Mouse (Mus musculus) liver, embryonic 13.5 days (tissue): ENCODE measurements around the gene Ntng2. TPM values are rescaled to one million over a fixed set of nuclear protein-coding genes. Genes with fewer than 3 reads are reported as not detected.

ENCODE experiments used
- ATAC-seq: fragments of 200-750 bp; cut with Nextera tagmentation; 2 replicates; pipeline ENCODE4 v1.8.0; 2017; ENCODE audit warnings: low read depth, mild to moderate bottlenecking, moderate number of reproducible peaks, moderate library complexity
- DNase-seq: peaks from one replicate; pipeline ENCODE4 v3.0.0; 2022
- H3K27ac ChIP-seq: fragments of 300-500 bp; sonication (generic); 2 replicates; pipeline ENCODE4 v1.5.1; 2015; ENCODE audit warnings: moderate library complexity, mild to moderate bottlenecking, inconsistent platforms
- H3K27me3 ChIP-seq: fragments of 300-500 bp; sonication (generic); 2 replicates; pipeline ENCODE4 v1.6.1; 2015; ENCODE audit warnings: mild to moderate bottlenecking, inconsistent platforms
- H3K36me3 ChIP-seq: fragments of 300-500 bp; sonication (generic); 2 replicates; pipeline ENCODE4 v1.6.1; 2015; ENCODE audit warnings: mild to moderate bottlenecking, inconsistent platforms
- H3K4me1 ChIP-seq: fragments of 300-500 bp; sonication (generic); replicated peaks from 2 replicates; pipeline ENCODE4 v1.6.1; 2015; ENCODE audit warnings: inconsistent platforms
- H3K4me2 ChIP-seq: fragments of 300-500 bp; sonication (generic); 2 replicates; pipeline ENCODE4 v1.6.1; 2015; ENCODE audit warnings: inconsistent platforms, mild to moderate bottlenecking, moderate library complexity
- H3K4me3 ChIP-seq: fragments of 300-500 bp; sonication (generic); replicated peaks from 2 replicates; pipeline ENCODE4 v1.5.1; 2015; ENCODE audit warnings: mild to moderate bottlenecking, inconsistent platforms
- H3K9ac ChIP-seq: fragments of 300-500 bp; sonication (generic); 2 replicates; pipeline ENCODE4 v1.6.1; 2015; ENCODE audit warnings: mild to moderate bottlenecking, inconsistent platforms
- H3K9me3 ChIP-seq: fragments of 300-500 bp; sonication (generic); replicated peaks from 2 replicates; pipeline ENCODE4 v1.6.1; 2016; ENCODE audit warnings: inconsistent platforms
- WGBS: fragments of 180-500 bp; shearing (Covaris S2); methylation state at CpG from one replicate; pipeline ENCODE4 v1.1.7; 2015; ENCODE audit not compliant: insufficient replicate concordance; 5-methylcytosine and 5-hydroxymethylcytosine counted together
- polyA plus RNA-seq: library from polyadenylated mRNA; unstranded; fragments of >200 nt; fragmentation: Nextera tagmentation; extraction: Ambion mirVana; gene quantifications from 2 replicates; pipeline ENCODE4 v1.2.1, GENCODE M21; 2015

Ntng2 gene
- polyA plus RNA-seq, 1 experiment from 2014 or later, result not detected

GRCm38 (mm10) chr2:29251095-29252058 lies 1.4 kb downstream of the Ntng2 start:
- DNase-seq (no peak), ATAC-seq (no peak)
- no peaks in the 10 kb centered on the region for H3K9me3 ChIP-seq
- 1% methylated on average over 61 of the region's 61 CpGs for WGBS
- peak overlapping the region; percentile 58 for H3K4me3 ChIP-seq
- peaks cover 22% of the 10 kb centered on the region for H3K4me1 ChIP-seq
- no peak overlapping the region for H3K9ac ChIP-seq
- peak overlapping the region; percentile 73 for H3K4me2 ChIP-seq
- peaks cover 100% of the 10 kb centered on the region for H3K27me3 ChIP-seq
- H3K36me3 ChIP-seq, result no peaks in the 10 kb centered on the region
- H3K27ac ChIP-seq, result no peak overlapping the region

- ATAC-seq, result no peak
- Histone ChIP-seq H3K36me3 (no peaks in the 10 kb centered on the region), H3K4me1 (peaks cover 22% of the 10 kb centered on the region), H3K9me3 (no peaks in the 10 kb centered on the region), H3K4me3 (0 out of 2 replicates have a peak overlapping the region, but pooled peaks have one; percentile 58), H3K27ac (no peak overlapping the region), H3K9ac (no peak overlapping the region), H3K4me2 (peak overlapping the region; percentile 73), H3K27me3 (peaks cover 98% of the 10 kb centered on the region)
- WGBS, result 2% methylated on average over 44 of the region's 44 CpGs
- no peak for DNase-seq
These were observed 2.3 kb downstream of the Ntng2 start for GRCm38 (mm10) chr2:29250263-29251094.

GRCm38 (mm10) chr2:29249852-29250251 lies 3.0 kb downstream of the Ntng2 start:
- 8% methylated on average over 10 of the region's 10 CpGs for WGBS
- no peaks in the 10 kb centered on the region for H3K36me3 ChIP-seq
- DNase-seq (no peak), ATAC-seq (no peak)
- H3K27ac ChIP-seq, result no peak overlapping the region
- peaks cover 97% of the 10 kb centered on the region for H3K27me3 ChIP-seq
- no peak overlapping the region for H3K4me3 ChIP-seq
- H3K9me3 ChIP-seq, result no peaks in the 10 kb centered on the region
- H3K4me1 ChIP-seq, result peaks cover 22% of the 10 kb centered on the region
- H3K9ac ChIP-seq, result no peak overlapping the region
- no peak overlapping the region for H3K4me2 ChIP-seq

GRCm38 (mm10) chr2:29248551-29248950 lies 4.3 kb downstream of the Ntng2 start:
- H3K27ac ChIP-seq, result no peak overlapping the region
- DNase-seq (no peak), ATAC-seq (no peak)
- no peak overlapping the region for H3K4me2 ChIP-seq
- H3K9ac ChIP-seq, result no peak overlapping the region
- no peak overlapping the region for H3K4me3 ChIP-seq
- WGBS, result 33% methylated on average over 3 of the region's 3 CpGs
- H3K9me3 ChIP-seq, result no peaks in the 10 kb centered on the region
- peaks cover 22% of the 10 kb centered on the region for H3K4me1 ChIP-seq
- H3K27me3 ChIP-seq, result peaks cover 84% of the 10 kb centered on the region
- H3K36me3 ChIP-seq, result no peaks in the 10 kb centered on the region

GRCm38 (mm10) chr2:29247386-29247785 lies 5.4 kb downstream of the Ntng2 start:
- no peak overlapping the region for H3K4me2 ChIP-seq
- H3K36me3 ChIP-seq, result no peaks in the 10 kb centered on the region
- no peak overlapping the region for H3K27ac ChIP-seq
- no peak overlapping the region for H3K9ac ChIP-seq
- 29% methylated on average over 2 of the region's 2 CpGs for WGBS
- DNase-seq (no peak), ATAC-seq (no peak)
- H3K9me3 ChIP-seq, result no peaks in the 10 kb centered on the region
- H3K4me3 ChIP-seq, result no peak overlapping the region
- peaks cover 17% of the 10 kb centered on the region for H3K4me1 ChIP-seq
- H3K27me3 ChIP-seq, result peaks cover 72% of the 10 kb centered on the region

GRCm38 (mm10) chr2:29246891-29247290 lies 5.9 kb downstream of the Ntng2 start:
- Histone ChIP-seq H3K4me2 (no peak overlapping the region), H3K36me3 (no peaks in the 10 kb centered on the region), H3K9me3 (no peaks in the 10 kb centered on the region), H3K4me3 (no peak overlapping the region), H3K9ac (no peak overlapping the region), H3K27ac (no peak overlapping the region), H3K27me3 (peaks cover 67% of the 10 kb centered on the region), H3K4me1 (peaks cover 15% of the 10 kb centered on the region)
- no peak for DNase-seq
- ATAC-seq, result no peak
- WGBS, result 49% methylated on average over 7 of the region's 7 CpGs

- H3K4me1 ChIP-seq, result peaks cover 9% of the 10 kb centered on the region
- H3K27ac ChIP-seq, result no peak overlapping the region
- no peak overlapping the region for H3K9ac ChIP-seq
- no peak overlapping the region for H3K4me2 ChIP-seq
- H3K27me3 ChIP-seq, result peaks cover 64% of the 10 kb centered on the region
- no peaks in the 10 kb centered on the region for H3K9me3 ChIP-seq
- no peak for ATAC-seq
- no peaks in the 10 kb centered on the region for H3K36me3 ChIP-seq
- WGBS, result 71% methylated on average over 3 of the region's 3 CpGs
- no peak overlapping the region for H3K4me3 ChIP-seq
- DNase-seq, result no peak
These were observed 6.5 kb downstream of the Ntng2 start for GRCm38 (mm10) chr2:29246275-29246674.

- ATAC-seq (no peak), DNase-seq (no peak)
- Histone ChIP-seq H3K36me3 (no peaks in the 10 kb centered on the region), H3K4me3 (no peak overlapping the region), H3K27me3 (peaks cover 57% of the 10 kb centered on the region), H3K9me3 (no peaks in the 10 kb centered on the region), H3K27ac (no peak overlapping the region), H3K9ac (no peak overlapping the region), H3K4me2 (no peak overlapping the region), H3K4me1 (peaks cover 3% of the 10 kb centered on the region)
- 16% methylated on average over 10 of the region's 10 CpGs for WGBS
These were observed 7.4 kb downstream of the Ntng2 start for GRCm38 (mm10) chr2:29245341-29245779.

- 67% methylated on average over 17 of the region's 17 CpGs for WGBS
- Histone ChIP-seq H3K4me2 (no peak overlapping the region), H3K27ac (no peak overlapping the region), H3K4me3 (no peak overlapping the region), H3K27me3 (0 out of 2 replicates have a peak, but pooled peaks cover 22% of the 10 kb centered on the region), H3K36me3 (no peaks in the 10 kb centered on the region), H3K9ac (no peak overlapping the region), H3K4me1 (no peaks in the 10 kb centered on the region), H3K9me3 (no peaks in the 10 kb centered on the region)
- DNase-seq, result no peak
- no peak for ATAC-seq
These were observed 13.5 kb downstream of the Ntng2 start for GRCm38 (mm10) chr2:29239329-29239728.

GRCm38 (mm10) chr2:29237623-29238022 lies 15.2 kb downstream of the Ntng2 start:
- H3K27me3 ChIP-seq, result 0 out of 2 replicates have a peak, but pooled peaks cover 22% of the 10 kb centered on the region
- H3K27ac ChIP-seq, result no peak overlapping the region
- no peak for DNase-seq
- 15% methylated on average over 4 of the region's 4 CpGs for WGBS
- no peak overlapping the region for H3K9ac ChIP-seq
- no peak for ATAC-seq
- no peak overlapping the region for H3K4me2 ChIP-seq
- H3K4me1 ChIP-seq, result no peaks in the 10 kb centered on the region
- no peaks in the 10 kb centered on the region for H3K36me3 ChIP-seq
- H3K4me3 ChIP-seq, result no peak overlapping the region
- H3K9me3 ChIP-seq, result no peaks in the 10 kb centered on the region

GRCm38 (mm10) chr2:29235811-29236210 lies 17.0 kb downstream of the Ntng2 start:
- ATAC-seq (no peak), DNase-seq (no peak)
- Histone ChIP-seq H3K4me3 (no peak overlapping the region), H3K36me3 (no peaks in the 10 kb centered on the region), H3K27ac (no peak overlapping the region), H3K4me2 (no peak overlapping the region), H3K27me3 (peaks cover 20% of the 10 kb centered on the region; the same call in 1 of the 2 replicates), H3K4me1 (no peaks in the 10 kb centered on the region), H3K9me3 (no peaks in the 10 kb centered on the region), H3K9ac (no peak overlapping the region)
- 69% methylated on average over 7 of the region's 7 CpGs for WGBS
